Mouse (Mus musculus): Measurements from ENCODE around the gene Ppme1.
A peak's percentile ranks its signal among the peaks of the same experiment; 100 is the strongest.

Ppme1 gene

DNA sequence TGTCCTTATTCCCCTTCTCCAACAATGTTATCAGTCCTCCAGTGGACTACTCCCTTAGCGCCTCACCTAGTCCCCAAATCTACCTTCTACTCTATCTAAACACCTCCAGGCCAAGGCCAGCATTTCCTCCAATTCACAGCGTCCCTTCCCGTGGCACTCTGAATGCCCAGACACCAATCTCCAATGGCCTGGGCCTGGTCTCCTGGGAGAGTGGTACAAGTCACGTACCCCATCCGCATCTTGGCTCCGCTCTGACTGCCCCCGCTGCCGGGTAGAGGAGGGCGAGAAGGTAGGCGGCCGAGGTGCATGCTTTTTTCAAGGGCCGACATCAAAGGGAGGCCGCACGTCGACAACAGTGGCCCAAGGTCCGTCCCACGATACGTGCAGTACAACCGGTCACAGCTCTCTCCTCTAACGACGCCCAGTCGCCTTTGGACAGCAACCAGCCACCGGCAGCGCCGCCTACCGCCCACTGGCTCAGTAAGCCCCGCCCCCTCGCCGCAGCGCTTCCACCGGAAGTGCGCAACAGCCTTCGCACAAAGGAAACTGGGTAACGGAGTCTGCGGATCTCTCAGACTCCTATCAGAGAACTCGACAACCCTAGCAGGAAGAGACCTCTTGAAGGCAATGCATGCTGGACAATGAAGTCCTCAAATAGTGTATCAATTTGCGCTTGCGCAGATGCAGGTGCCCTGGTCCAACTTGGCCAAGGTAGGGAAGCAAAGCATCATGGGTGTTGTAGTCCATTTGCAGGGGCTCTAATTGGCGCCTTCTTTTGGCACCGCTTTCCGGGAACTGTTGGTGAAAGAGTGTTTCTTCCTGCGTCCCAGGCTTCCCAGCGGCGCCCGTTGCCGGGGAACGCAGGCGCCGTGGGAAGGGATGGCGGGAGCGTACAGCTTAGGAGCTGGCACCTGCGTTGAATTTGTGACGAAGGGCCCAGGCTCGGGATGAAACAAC lies at the start of gene Ppme1, which contains the start of gene C2cd3:
Gene Ppme1, minus strand, starts transcription at position 813 of the 957 bp plus-strand sequence.
Gene C2cd3, plus strand, starts transcription at position 739 of the 957 bp plus-strand sequence.
- peak; percentile 99 for DNase-seq (ENCODE audit: low spot score)

DNA sequence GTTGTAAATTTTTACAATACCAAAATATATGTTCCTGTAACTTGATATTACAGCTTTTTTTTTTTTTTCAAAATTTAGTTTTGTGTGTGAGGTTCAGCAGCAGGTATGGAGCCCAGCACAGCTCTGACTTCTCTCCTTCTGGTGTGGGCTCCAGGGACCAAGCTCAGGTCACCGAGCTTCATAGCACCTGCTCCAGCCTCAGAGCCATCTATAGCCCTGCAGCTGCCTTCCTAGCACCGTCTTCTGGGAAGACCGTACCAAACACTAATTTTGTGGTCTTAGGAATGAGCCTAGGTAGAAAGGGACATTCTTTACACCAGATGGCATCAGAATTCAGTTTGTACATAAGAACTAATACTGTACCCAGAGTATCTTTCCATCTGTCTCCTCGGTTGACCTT lies 36.6 kb upstream of the Ppme1 start:
- no peak for DNase-seq (ENCODE audit: low spot score)

GRCm38 (mm10) chr7:100407677-100408076 lies 35.6 kb upstream of the Ppme1 start:
- DNase-seq (ENCODE audit: low spot score) = no peak

DNA sequence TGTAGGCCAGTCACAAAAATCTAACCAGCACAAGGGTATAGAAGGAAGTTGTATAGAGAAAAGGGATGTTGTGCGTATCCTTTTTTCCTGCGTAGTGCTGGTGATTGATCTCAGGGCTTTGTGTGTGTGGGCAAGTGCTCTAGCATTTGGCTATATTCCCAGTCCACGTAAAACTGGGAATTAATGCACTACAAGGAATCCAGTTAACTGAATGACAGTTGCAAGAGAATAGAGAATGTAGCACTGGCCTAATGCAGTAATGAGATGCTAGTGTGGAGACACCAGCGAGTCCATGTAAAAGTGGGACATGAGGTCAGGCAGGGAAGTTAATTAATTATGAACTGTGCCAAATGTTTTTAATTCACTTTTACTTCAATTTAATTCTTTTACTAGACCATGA lies 30.6 kb upstream of the Ppme1 start:
- DNase-seq (ENCODE audit: low spot score) = no peak

GRCm38 (mm10) chr7:100400899-100401539 lies 28.9 kb upstream of the Ppme1 start:
- no peak for DNase-seq (ENCODE audit: low spot score)

- DNase-seq (ENCODE audit: low spot score) = no peak
These were observed 27.3 kb upstream of the Ppme1 start for GRCm38 (mm10) chr7:100399231-100399913.

GRCm38 (mm10) chr7:100392265-100392664 lies 20.2 kb upstream of the Ppme1 start:
- no peak for DNase-seq (ENCODE audit: low spot score)

- no peak for DNase-seq (ENCODE audit: low spot score)
These were observed 18.1 kb upstream of the Ppme1 start for GRCm38 (mm10) chr7:100390166-100390565.

DNA sequence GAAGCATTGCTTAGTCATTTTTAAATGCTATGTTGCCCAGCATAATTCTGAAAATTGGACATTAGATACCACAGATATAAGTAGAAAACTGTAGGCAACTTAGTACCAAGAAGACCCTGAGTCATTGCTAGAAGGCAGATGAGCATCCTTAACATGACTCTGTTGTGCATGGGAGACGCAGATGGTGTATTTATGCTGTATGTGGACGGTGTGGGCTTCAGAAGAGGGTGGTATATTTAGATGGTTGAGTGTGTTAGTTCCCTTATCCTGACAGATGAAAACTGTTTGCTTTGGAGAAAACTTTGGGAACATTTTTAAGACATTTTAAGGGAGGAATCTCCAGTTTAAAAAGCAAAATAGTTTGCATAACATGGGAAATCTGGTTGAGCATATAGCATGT lies 16.1 kb upstream of the Ppme1 start:
- no peak for DNase-seq (ENCODE audit: low spot score)

DNA sequence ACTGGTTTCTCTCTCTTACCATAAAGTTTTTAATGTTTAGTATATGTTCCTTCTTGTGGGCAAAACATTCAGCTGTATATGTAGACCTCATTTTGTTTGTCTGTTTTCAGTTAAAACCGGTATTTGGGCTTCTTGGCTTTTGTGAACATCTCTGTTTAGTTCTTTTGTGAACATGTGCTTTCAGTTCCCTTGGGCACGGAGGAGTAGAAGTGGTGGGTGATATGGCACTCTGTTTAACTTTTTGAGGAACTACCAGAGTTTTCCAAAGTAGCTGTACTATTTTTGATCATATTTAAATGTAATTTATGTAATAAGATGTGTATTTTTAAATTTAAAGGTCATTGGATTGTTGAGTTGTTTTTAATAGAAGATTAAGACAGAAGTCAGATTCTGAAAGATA lies 11.1 kb upstream of the Ppme1 start:
- no peak for DNase-seq (ENCODE audit: low spot score)

DNA sequence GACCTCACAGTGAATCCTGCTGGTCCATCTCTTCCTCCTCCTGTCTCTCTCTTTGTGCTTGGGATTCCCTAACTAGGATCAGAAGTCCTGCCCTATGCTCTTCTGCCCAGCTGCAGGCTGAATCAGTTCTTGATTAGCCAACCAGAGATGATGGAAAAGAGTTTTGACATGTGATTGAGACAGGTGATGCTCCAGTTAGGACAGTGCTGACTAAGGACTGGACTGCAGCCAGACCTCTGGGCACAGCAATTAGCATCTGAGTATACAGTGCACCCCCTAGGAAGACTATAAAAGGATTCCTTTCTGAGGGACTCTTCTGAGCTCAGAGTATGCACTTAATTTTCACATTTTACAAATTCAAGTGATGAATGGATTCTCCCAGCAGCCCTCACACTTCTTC lies 9.1 kb upstream of the Ppme1 start:
- no peak for DNase-seq (ENCODE audit: low spot score)

DNA sequence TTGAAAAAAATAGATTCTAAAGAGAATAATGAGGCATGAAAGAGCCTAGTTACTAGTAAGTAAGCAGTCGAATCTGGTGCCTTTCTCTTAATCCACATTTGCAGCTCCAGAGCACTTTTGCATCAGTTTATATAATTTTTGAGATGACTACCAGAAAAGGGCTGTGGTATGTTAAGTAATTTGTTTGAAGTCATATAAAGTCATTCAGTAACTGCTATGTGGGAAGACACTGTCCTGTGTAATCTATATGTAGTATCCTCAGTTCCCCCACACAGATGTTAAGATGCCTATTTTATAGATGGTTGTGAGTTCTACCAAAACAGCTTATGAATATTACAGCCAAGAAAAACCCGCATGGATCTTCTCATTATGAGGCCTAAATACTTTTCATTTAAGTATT lies 6.2 kb upstream of the Ppme1 start:
- no peak for DNase-seq (ENCODE audit: low spot score)

GRCm38 (mm10) chr7:100372452-100372980 lies 409 bp upstream of the Ppme1 start:
- peak; percentile 20 for DNase-seq (ENCODE audit: low spot score)

- no peak for DNase-seq (ENCODE audit: low spot score)
These were observed 7.2 kb downstream of the Ppme1 start for GRCm38 (mm10) chr7:100364888-100365287.

DNA sequence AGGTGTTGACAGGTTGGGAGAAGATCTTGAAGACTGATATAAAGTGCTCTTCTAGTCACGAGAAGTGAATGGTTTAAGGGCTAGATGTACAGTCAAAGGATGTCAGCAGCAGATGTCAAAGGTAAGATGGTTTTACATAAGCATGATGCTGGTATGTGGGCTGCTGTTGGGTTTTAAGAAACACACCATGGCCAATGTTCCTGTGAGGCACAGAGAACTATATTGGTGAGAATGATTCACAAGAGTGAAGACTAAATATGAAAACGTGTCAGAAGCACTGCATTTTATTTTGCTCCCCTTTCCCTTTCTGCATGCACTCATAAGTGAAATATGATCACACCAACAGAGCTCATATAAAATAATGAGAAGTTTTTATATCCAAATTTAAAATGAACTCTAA lies 8.9 kb downstream of the Ppme1 start:
- no peak for DNase-seq (ENCODE audit: low spot score)

DNA sequence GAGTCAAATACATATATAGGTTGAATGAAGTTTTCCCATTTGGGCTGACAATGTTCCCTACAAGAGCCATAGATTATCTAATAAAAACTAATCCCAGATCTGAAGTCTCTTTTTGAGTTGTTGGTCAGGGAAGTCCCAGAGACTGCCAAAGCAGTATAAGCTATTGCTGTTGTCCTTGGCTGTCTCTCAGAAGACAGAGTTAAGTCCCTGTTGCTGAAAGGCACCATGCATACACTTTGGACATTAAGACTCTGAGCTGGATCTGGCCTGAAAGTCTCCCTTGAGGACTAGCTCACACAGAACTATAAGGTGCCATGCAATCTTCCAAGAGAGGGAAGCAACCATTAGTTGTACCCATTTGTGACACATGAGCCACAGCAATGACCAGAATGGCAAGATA lies 14.3 kb downstream of the Ppme1 start:
- DNase-seq (ENCODE audit: low spot score) = peak; percentile 37

DNA sequence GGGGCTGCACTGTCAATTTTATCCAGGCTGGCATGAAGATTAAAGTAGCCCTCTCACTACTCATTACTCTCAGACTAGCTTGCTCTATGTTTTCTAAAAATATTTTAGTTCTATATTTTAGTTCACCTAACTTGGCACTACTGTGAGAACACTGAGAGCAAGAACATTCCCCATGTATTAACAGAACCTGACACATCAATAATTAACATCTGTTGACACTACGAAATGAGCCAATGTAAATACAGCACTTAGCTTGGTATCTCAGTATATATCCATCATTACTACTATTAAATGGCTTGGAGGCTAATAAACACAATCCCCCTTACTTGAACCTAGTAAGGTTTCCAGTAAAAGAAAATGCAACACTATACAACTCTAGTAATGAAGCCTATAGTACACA lies 15.3 kb downstream of the Ppme1 start:
- no peak for DNase-seq (ENCODE audit: low spot score)

- no peak for DNase-seq (ENCODE audit: low spot score)
These were observed 15.8 kb downstream of the Ppme1 start for GRCm38 (mm10) chr7:100356324-100356723.

- no peak for DNase-seq (ENCODE audit: low spot score)
These were observed 17.1 kb downstream of the Ppme1 start for GRCm38 (mm10) chr7:100354984-100355383.

DNA sequence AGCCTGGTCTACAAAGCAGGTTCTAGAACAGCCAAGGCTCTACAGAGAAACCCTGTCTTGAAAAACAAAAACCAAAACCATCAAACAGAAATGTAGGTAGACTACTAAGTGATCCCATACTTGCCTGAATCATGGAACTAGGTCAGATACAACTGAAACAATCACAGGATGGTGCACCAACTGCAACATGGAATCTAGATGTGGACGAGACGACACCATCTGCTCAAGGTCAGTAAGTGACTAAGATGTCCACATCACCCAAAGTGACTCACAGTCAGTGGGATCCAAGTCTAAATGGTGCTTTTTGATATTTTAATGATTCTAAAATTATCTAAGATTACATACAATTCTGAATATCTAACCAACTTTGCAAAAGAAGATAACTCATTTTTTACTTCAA lies 36.2 kb downstream of the Ppme1 start:
- no peak for DNase-seq (ENCODE audit: low spot score)

DNA sequence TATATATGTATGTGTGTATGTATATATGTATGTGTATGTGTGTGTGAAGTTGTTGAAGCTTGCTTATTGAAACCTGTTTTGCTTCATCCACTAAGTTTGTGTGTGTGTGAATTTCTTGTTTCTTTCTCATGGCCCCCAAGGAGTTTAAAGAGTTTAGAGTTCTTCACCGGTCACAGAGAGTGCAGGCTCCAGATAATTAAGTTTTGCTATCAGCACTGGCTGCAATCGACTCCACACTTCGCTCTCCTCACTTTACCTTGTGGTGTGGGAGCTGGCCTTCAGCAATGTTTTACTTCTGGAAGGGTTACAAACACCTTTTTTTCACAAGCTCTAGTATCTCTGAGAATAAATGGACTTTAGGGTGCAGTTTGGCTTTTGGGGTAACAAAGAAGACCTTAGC lies 40.8 kb downstream of the Ppme1 start:
- DNase-seq (ENCODE audit: low spot score) = no peak

- DNase-seq (ENCODE audit: low spot score) = no peak
These were observed 43.5 kb downstream of the Ppme1 start for GRCm38 (mm10) chr7:100328636-100329035.

All from adipocyte (in vitro differentiated cells).